Mouse (Mus musculus): ENCODE data around the gene Gm36864. TPM values are rescaled to one million over a fixed set of nuclear protein-coding genes. Genes with fewer than 3 reads are reported as not detected.
"Not testable (repeated sequence)": the region's sequence is repeated elsewhere in the genome, so short reads cannot be mapped to it uniquely, and the experiment has no call there.

Gm36864 gene
- polyA plus RNA-seq, 1 experiment = not detected

DNA sequence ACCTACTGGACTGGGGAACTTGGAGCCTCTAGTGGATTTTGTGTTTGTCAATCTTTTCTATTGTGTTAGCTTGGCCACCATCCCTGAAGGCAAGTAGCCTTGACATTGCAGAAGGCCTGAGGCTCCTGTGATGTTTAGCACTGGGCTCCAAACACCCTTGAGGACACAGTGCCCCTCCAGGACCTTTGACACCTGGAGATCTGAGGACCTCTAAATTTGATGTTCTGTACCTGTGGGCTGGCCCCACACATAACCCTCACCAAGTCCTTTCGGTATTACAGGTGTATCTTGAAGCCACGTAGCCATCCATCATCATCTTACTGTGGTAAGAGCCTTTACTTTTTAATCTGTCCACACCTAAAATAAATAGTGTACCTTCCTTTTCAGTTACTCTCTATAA, 12.0 kb downstream of the Gm36864 start:
- Histone ChIP-seq H3K4me3 (ENCODE audit: low read depth, low read length) (no peak overlapping the region), H3K4me1 (ENCODE audit: control insufficient read depth, insufficient read depth, insufficient read length, low read length) (peaks cover 5% of the 10 kb centered on the region), H3K36me3 (ENCODE audit: control insufficient read depth, insufficient read depth, low read length) (peaks cover 30% of the 10 kb centered on the region), H3K27ac (ENCODE audit: insufficient read depth, low read depth, low read length) (no peak overlapping the region), H3K27me3 (ENCODE audit: control insufficient read depth, insufficient read depth, low read length) (no peaks in the 10 kb centered on the region)
- WGBS = 65% methylated on average over 2 of the region's 2 CpGs
- TF ChIP-seq POLR2A (IDR thresholded peaks at IDR 0.05; ENCODE audit: low read depth, low read length) (no peak), CTCF (IDR thresholded peaks at IDR 0.05; ENCODE audit: extremely low read depth, insufficient read length, insufficient replicate concordance, low read depth, low read length) (no peak)

DNA sequence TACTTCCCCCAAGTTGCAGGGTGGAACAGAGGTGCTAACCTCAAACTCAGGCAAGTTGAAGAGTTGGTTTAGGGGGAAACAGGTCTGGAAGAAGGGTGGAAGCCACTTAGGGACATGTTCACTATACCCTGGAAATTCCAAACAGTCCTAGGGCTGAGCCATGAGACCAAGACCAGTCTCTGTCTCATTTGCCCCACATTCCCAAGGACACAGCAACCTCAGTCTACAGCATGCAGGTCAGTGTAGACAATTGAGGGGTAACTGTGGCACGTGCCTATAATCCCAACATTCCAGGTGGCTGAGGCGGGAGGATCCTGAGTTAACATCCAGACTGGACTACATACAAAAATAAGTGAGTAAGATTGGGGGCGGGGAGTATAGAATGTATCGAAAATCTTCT, 13.3 kb downstream of the Gm36864 start:
- Histone ChIP-seq H3K36me3 (ENCODE audit: control insufficient read depth, insufficient read depth, low read length) (peaks cover 32% of the 10 kb centered on the region), H3K27ac (ENCODE audit: insufficient read depth, low read depth, low read length) (no peak overlapping the region), H3K4me1 (ENCODE audit: control insufficient read depth, insufficient read depth, insufficient read length, low read length) (peaks cover 5% of the 10 kb centered on the region), H3K4me3 (ENCODE audit: low read depth, low read length) (no peak overlapping the region), H3K27me3 (ENCODE audit: control insufficient read depth, insufficient read depth, low read length) (no peaks in the 10 kb centered on the region)
- TF ChIP-seq CTCF (IDR thresholded peaks at IDR 0.05; ENCODE audit: extremely low read depth, insufficient read length, insufficient replicate concordance, low read depth, low read length) (no peak), POLR2A (IDR thresholded peaks at IDR 0.05; ENCODE audit: low read depth, low read length) (no peak)
- 84% methylated on average over 4 of the region's 4 CpGs for WGBS

DNA sequence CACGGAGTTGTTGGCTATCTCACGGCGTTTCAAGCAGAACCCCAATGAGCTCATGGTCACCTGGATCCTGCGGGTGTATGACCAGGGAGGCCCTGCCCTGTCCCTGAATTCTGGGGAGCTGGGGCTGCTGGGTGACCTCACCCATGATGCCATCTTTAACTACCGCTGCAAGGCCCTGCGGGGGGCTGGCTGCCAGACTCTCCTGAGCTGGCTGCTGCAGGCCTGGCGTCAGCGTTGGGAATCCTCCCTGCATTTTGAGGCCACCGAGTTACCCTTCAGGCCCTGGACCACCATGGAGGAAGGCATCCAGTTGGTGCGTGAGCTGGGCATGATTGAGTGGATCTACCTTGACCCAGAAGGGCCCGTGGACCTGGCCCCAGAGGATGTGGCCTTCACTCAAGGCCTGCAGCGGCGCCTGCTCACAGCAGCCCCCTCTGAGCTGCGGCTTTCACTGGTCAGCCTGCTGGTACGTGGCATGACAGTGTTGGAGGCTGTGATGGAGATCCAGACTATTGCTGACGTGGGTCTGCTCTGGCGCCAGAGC, 14.8 kb downstream of the Gm36864 start:
- H3K27ac ChIP-seq (ENCODE audit: insufficient read depth, low read depth, low read length); H3K27me3 ChIP-seq (ENCODE audit: control insufficient read depth, insufficient read depth, low read length); H3K4me3 ChIP-seq (ENCODE audit: low read depth, low read length); H3K4me1 ChIP-seq (ENCODE audit: control insufficient read depth, insufficient read depth, insufficient read length, low read length): not testable (repeated sequence)
- H3K36me3 ChIP-seq (ENCODE audit: control insufficient read depth, insufficient read depth, low read length) = peaks cover 32% of the 10 kb centered on the region
- 85% methylated on average over 17 of the region's 17 CpGs for WGBS

DNA sequence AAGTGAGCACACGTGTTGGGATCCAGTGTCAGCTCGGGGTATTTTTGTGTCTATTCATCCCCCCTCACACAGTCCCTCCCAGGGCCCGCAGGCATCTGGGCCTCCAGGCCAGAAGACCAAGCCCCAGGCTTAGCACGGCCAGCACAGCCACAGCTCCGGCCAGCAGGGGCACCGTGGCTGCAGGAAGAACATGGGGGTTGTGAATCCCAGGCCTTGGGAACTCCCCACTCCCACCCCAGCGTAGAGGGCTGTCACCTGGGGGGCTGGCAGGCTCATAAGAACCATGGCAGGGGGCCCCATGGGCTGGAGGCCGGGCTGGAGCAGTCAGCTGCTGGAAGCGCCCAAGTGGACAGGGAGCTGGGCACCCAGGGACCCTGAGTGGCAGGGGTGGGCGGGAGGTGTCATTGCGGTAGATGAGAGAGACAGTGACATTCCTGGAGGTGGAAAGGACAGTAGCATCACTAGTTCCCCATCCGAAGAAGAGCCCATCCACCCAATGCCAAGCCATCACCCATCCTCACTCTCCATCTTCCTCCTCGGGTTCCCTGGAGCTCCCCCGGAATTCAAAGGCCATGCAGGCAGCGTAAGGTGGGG, 17.1 kb downstream of the Gm36864 start:
- no peaks in the 10 kb centered on the region; the same call in 1 of the 2 replicates for H3K4me1 ChIP-seq (ENCODE audit: control insufficient read depth, insufficient read depth, insufficient read length, low read length)
- no peaks in the 10 kb centered on the region for H3K27me3 ChIP-seq (ENCODE audit: control insufficient read depth, insufficient read depth, low read length)
- no peak overlapping the region for H3K27ac ChIP-seq (ENCODE audit: insufficient read depth, low read depth, low read length)
- H3K36me3 ChIP-seq (ENCODE audit: control insufficient read depth, insufficient read depth, low read length) = peaks cover 32% of the 10 kb centered on the region
- WGBS = 70% methylated on average over 15 of the region's 15 CpGs
- no peak overlapping the region for H3K4me3 ChIP-seq (ENCODE audit: low read depth, low read length)
- TF ChIP-seq CTCF (IDR thresholded peaks at IDR 0.05; ENCODE audit: extremely low read depth, insufficient read length, insufficient replicate concordance, low read depth, low read length) = no peak
- no peak for TF ChIP-seq POLR2A (IDR thresholded peaks at IDR 0.05; ENCODE audit: low read depth, low read length)

DNA sequence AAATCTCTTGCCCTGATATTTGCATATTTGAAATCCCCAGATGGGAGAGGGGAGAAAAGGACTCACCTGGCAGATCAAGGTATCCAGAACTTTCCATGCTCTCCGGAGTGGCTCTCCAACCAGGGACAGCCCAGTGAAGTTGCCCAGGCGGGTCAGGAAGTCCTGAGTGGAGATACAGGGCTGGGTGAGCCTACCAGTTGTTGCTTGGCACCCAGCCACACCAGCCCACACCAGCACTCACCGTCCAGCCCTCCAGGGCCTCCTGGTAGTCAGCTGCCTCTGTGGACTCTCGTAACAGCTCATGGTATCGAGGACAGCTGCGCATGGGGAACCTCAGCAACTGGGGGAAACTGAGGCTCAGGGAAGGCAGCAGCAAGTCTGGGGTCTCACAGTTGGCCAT, 19.0 kb downstream of the Gm36864 start:
- Histone ChIP-seq H3K4me3 (ENCODE audit: low read depth, low read length) (no peak overlapping the region), H3K27me3 (ENCODE audit: control insufficient read depth, insufficient read depth, low read length) (no peaks in the 10 kb centered on the region), H3K36me3 (ENCODE audit: control insufficient read depth, insufficient read depth, low read length) (peaks cover 20% of the 10 kb centered on the region), H3K4me1 (ENCODE audit: control insufficient read depth, insufficient read depth, insufficient read length, low read length) (no peaks in the 10 kb centered on the region; the same call in 1 of the 2 replicates), H3K27ac (ENCODE audit: insufficient read depth, low read depth, low read length) (no peak overlapping the region)
- no peak for TF ChIP-seq POLR2A (IDR thresholded peaks at IDR 0.05; ENCODE audit: low read depth, low read length)
- no peak for TF ChIP-seq CTCF (IDR thresholded peaks at IDR 0.05; ENCODE audit: extremely low read depth, insufficient read length, insufficient replicate concordance, low read depth, low read length)
- 67% methylated on average over 6 of the region's 6 CpGs for WGBS

DNA sequence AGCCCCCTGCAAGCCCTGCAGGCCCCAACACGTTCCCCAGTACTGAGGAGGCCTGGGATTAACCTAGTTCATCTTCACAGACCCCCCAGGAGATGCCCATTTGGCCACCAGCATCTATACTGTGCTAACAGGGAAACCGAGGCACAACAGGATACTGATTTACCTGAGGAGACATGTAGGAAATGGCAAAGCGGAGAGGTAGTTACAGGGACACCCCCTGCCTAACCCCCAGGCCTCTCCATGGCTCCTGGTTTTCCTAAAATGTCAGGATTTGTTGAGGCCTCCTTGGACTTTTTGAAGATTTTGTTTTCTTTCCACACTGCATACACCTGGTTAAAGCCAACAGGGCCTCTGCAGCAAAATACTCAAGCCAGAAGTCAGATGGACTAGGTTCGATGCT, 21.3 kb downstream of the Gm36864 start, which contains the start of gene Acp4:
Acp4 (minus strand) TSS at position 101 of the 400 bp plus-strand sequence.
- TF ChIP-seq CTCF (IDR thresholded peaks at IDR 0.05; ENCODE audit: extremely low read depth, insufficient read length, insufficient replicate concordance, low read depth, low read length) = no peak
- no peak for TF ChIP-seq POLR2A (IDR thresholded peaks at IDR 0.05; ENCODE audit: low read depth, low read length)
- Histone ChIP-seq H3K4me3 (ENCODE audit: low read depth, low read length) (no peak within 1 kb of the TSS), H3K27ac (ENCODE audit: insufficient read depth, low read depth, low read length) (no peak within 1 kb of the TSS), H3K36me3 (ENCODE audit: control insufficient read depth, insufficient read depth, low read length) (peaks cover 8% of the 10 kb centered on the region), H3K27me3 (ENCODE audit: control insufficient read depth, insufficient read depth, low read length) (no peaks in the 10 kb centered on the region), H3K4me1 (ENCODE audit: control insufficient read depth, insufficient read depth, insufficient read length, low read length) (no peaks in the 10 kb centered on the region)
- WGBS = 74% methylated on average over 4 of the region's 4 CpGs

DNA sequence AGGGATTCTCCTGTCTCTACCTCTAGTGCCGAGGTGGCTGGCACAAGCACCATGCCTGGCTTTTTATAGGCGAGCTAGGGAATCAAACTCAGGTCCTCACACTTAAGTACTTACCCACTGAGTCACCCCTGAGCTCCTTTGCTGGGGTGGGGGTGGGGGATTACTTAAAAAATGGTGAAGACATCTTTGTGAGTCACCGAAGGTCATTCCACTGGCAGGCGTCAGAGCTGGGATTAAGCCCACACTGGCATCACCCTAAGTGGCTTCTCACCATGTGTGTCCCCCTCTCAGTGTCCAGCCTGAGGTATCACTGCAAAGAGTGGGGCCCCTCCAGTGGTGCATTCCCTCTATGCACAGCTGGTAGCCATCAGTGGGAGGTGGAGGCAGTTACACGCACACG, 24.4 kb downstream of the Gm36864 start:
- no peaks in the 10 kb centered on the region; the same call in 1 of the 2 replicates for H3K27me3 ChIP-seq (ENCODE audit: control insufficient read depth, insufficient read depth, low read length)
- no peaks in the 10 kb centered on the region for H3K36me3 ChIP-seq (ENCODE audit: control insufficient read depth, insufficient read depth, low read length)
- no peaks in the 10 kb centered on the region for H3K4me1 ChIP-seq (ENCODE audit: control insufficient read depth, insufficient read depth, insufficient read length, low read length)
- no peak overlapping the region for H3K4me3 ChIP-seq (ENCODE audit: low read depth, low read length)
- TF ChIP-seq CTCF (IDR thresholded peaks at IDR 0.05; ENCODE audit: extremely low read depth, insufficient read length, insufficient replicate concordance, low read depth, low read length) (no peak), POLR2A (IDR thresholded peaks at IDR 0.05; ENCODE audit: low read depth, low read length) (no peak)
- 62% methylated on average over 6 of the region's 6 CpGs for WGBS
- no peak overlapping the region for H3K27ac ChIP-seq (ENCODE audit: insufficient read depth, low read depth, low read length)

All from small intestine, adult 2 months (tissue).